Mouse (Mus musculus) kidney, adult 9 months (tissue): ENCODE measurements around the gene Aqp12.

Experiments used
- DNase-seq: peaks from one replicate; pipeline ENCODE4 v3.0.0; 2022

Gene Aqp12

GRCm38 (mm10) chr1:93018716-93019115 is 12.6 kb downstream of the Aqp12 start:
- DNase-seq = no peak

- DNase-seq = no peak
These were observed 14.5 kb downstream of the Aqp12 start for GRCm38 (mm10) chr1:93020602-93021001.

GRCm38 (mm10) chr1:93026600-93026999 is 20.5 kb downstream of the Aqp12 start:
- no peak for DNase-seq

GRCm38 (mm10) chr1:93029387-93029786 is 23.3 kb downstream of the Aqp12 start:
- no peak for DNase-seq

- no peak for DNase-seq
These were observed 23.9 kb downstream of the Aqp12 start for GRCm38 (mm10) chr1:93030060-93030459.

GRCm38 (mm10) chr1:93031199-93031598 is 25.1 kb downstream of the Aqp12 start:
- DNase-seq = no peak

GRCm38 (mm10) chr1:93033989-93034388 is 27.9 kb downstream of the Aqp12 start:
- DNase-seq = no peak

- no peak for DNase-seq
These were observed 29.8 kb downstream of the Aqp12 start for GRCm38 (mm10) chr1:93035981-93036380.

- no peak for DNase-seq
These were observed 40.1 kb downstream of the Aqp12 start for GRCm38 (mm10) chr1:93046153-93046789.

- DNase-seq = no peak
These were observed 43.9 kb downstream of the Aqp12 start for GRCm38 (mm10) chr1:93050071-93050470.

- DNase-seq = no peak
These were observed 45.1 kb downstream of the Aqp12 start for GRCm38 (mm10) chr1:93051124-93051833.
